Mouse (Mus musculus) small intestine, adult 2 months (tissue): ENCODE measurements around the gene Gm20388.

ENCODE experiments used
- CTCF ChIP-seq: fragments of 200-500 bp; IDR thresholded peaks from 2 replicates; pipeline ENCODE4 v1.5.1; 2012; ENCODE audit warnings: low read depth, mild to moderate bottlenecking, control low read depth, inconsistent platforms, low read length, moderate library complexity, mixed read lengths; ENCODE audit not compliant: insufficient replicate concordance, insufficient read length; ENCODE audit errors: extremely low read depth
- POLR2A ChIP-seq: fragments of 200-500 bp; IDR thresholded peaks from 2 replicates; pipeline ENCODE4 v1.6.1; 2012; ENCODE audit warnings: low read depth, mild to moderate bottlenecking, control low read depth, inconsistent platforms, low read length, moderate library complexity

DNA sequence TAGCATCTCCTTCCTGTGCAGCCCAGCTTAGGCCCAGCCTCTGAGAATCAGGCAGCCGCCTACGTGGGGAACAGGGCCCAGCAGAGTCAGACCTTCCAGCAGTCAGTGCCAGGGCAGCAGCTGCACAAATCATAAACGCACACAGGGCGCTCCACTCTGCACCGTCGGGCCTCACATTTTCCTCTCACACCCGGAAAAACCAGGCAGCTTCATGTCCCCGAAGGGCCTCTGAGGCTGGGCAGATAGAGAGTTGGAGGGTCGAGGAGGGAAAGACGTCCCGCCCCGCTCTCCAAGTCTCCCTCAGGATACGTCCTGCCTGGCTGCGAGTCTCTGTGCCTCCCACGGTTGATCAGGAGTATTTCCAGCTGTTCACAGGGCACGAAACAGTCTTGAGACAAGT is 2600.9 kb downstream of the Gm20388 start:
- no peak for TF ChIP-seq POLR2A
- no peak for TF ChIP-seq CTCF
